Mouse (Mus musculus): Measurements from ENCODE around the gene Suds3. TPM values are rescaled to one million over a fixed set of nuclear protein-coding genes. Genes with fewer than 3 reads are reported as not detected.

The Suds3 gene
- total RNA-seq, 1 experiment, result 58.7 TPM

DNA sequence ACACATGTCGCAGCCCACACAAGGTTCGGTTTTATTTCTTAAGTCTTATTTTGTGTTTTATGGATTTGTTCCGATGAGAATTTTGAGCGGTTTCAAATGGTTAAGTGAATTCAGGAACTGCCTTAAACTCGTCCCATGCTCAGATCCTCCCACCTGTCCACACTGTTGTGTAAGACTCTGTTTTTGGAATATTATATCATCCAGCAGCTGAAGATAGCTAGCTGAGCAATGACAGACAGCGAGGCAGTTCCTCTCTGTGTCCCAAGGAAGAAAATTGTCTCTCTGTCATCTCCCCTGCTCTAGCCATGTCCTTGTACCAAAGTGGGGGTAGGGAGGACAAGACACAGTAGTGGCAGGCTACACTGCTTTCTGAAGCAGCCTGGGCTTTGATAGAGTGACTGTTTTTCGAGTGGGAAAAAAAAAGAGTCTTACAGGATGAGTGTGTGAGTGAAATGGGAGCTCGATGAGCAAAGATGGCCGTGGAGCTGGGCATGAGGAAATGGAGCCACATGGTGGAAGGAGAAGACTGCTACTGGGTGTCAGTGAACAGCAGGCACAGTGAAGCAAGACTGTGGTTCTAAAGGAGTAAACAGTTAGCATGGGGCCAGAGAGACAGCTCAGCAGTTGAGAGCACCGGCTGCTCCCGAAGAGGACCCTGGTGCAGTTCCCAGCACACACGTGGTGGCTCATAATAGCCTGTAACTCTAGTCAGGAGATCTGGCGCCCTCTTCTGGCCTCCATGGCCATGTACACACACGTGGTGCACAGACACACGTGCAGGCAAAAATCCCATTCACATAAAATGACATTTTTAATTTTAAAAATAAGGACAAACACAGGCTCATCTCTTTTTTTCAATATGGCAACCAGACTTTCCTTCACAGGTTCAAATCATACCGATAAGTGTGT is 31.5 kb upstream of the Suds3 start:
- Histone ChIP-seq H3K4me1 (ENCODE audit: control insufficient read depth in 2 of 2, insufficient read depth in 2 of 2, low read length in 2 of 2, poor library complexity in 1 of 2) (peaks cover 0 to 4% of the 10 kb centered on the region in 2 experiments; a peak in 1 of 4 replicates), H3K27ac (ENCODE audit: insufficient read depth, low read depth, low read length, poor library complexity, severe bottlenecking) (no peak overlapping the region), H3K9me3 (ENCODE audit: control insufficient read depth, insufficient read depth, low read depth, low read length) (no peaks in the 10 kb centered on the region), H3K36me3 (ENCODE audit: control insufficient read depth, insufficient read depth, low read length, poor library complexity, severe bottlenecking) (no peaks in the 10 kb centered on the region), H3K4me3 (ENCODE audit: insufficient read depth in 1 of 2, low read depth in 1 of 2, low read length in 2 of 2, poor library complexity in 1 of 2, severe bottlenecking in 1 of 2) (no peak overlapping the region), H3K9ac (ENCODE audit: insufficient read depth, low read depth, low read length, poor library complexity, severe bottlenecking) (no peak overlapping the region)
- no peak for DNase-seq (ENCODE audit: low read depth, low spot score)
- no peak for TF ChIP-seq ZNF384 (IDR thresholded peaks at IDR 0.05; ENCODE audit: low read depth, low read length)
- TF ChIP-seq MAFK (IDR thresholded peaks at IDR 0.05; ENCODE audit: insufficient read depth, low read depth, low read length), result no peak
- no peak for TF ChIP-seq CHD2 (IDR thresholded peaks at IDR 0.05; ENCODE audit: low read depth, low read length)
- TF ChIP-seq HCFC1 (IDR thresholded peaks at IDR 0.05; ENCODE audit: borderline replicate concordance, insufficient read depth, low read length), result no peak
- no peak for TF ChIP-seq ZC3H11A (IDR thresholded peaks at IDR 0.05; ENCODE audit: borderline replicate concordance, low read depth, low read length)
- in situ Hi-C loops (cut with MboI; ENCODE audit: low sequenced_read_pairs in 2 of 2, unreplicated experiment in 2 of 2), result no loop called here

DNA sequence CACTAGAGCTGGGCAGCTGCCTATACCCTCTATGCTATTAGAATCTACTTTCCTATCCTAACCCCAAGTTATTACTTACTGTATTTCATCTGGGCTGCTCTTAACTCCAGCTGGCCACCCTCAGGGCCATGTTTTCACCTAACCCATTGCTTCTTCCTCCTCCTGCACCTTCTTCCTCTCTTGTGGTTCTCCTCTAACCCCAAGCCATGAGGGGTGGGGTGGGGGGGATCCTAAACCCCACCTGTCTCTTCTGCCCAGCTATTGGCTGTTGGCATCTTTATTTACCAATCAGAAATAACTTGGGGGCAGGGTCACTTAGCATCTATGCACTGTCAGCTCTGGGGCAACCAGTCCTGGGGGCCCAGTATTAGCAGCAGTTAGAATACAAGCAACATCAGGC is 30.3 kb upstream of the Suds3 start:
- in situ Hi-C loops (cut with MboI; ENCODE audit: low sequenced_read_pairs in 2 of 2, unreplicated experiment in 2 of 2), result no loop called here
- Histone ChIP-seq H3K4me3 (ENCODE audit: insufficient read depth in 1 of 2, low read depth in 1 of 2, low read length in 2 of 2, poor library complexity in 1 of 2, severe bottlenecking in 1 of 2) (no peak overlapping the region), H3K4me1 (ENCODE audit: control insufficient read depth in 2 of 2, insufficient read depth in 2 of 2, low read length in 2 of 2, poor library complexity in 1 of 2) (peaks cover 0 to 4% of the 10 kb centered on the region in 2 experiments; a peak in 1 of 4 replicates), H3K36me3 (ENCODE audit: control insufficient read depth, insufficient read depth, low read length, poor library complexity, severe bottlenecking) (no peaks in the 10 kb centered on the region), H3K9ac (ENCODE audit: insufficient read depth, low read depth, low read length, poor library complexity, severe bottlenecking) (no peak overlapping the region), H3K9me3 (ENCODE audit: control insufficient read depth, insufficient read depth, low read depth, low read length) (no peaks in the 10 kb centered on the region), H3K27ac (ENCODE audit: insufficient read depth, low read depth, low read length, poor library complexity, severe bottlenecking) (no peak overlapping the region)
- TF ChIP-seq ZC3H11A (IDR thresholded peaks at IDR 0.05; ENCODE audit: borderline replicate concordance, low read depth, low read length), result no peak
- TF ChIP-seq ZNF384 (IDR thresholded peaks at IDR 0.05; ENCODE audit: low read depth, low read length), result no peak
- TF ChIP-seq CHD2 (IDR thresholded peaks at IDR 0.05; ENCODE audit: low read depth, low read length), result no peak
- TF ChIP-seq HCFC1 (IDR thresholded peaks at IDR 0.05; ENCODE audit: borderline replicate concordance, insufficient read depth, low read length), result no peak
- TF ChIP-seq MAFK (IDR thresholded peaks at IDR 0.05; ENCODE audit: insufficient read depth, low read depth, low read length), result no peak
- no peak for DNase-seq (ENCODE audit: low read depth, low spot score)

DNA sequence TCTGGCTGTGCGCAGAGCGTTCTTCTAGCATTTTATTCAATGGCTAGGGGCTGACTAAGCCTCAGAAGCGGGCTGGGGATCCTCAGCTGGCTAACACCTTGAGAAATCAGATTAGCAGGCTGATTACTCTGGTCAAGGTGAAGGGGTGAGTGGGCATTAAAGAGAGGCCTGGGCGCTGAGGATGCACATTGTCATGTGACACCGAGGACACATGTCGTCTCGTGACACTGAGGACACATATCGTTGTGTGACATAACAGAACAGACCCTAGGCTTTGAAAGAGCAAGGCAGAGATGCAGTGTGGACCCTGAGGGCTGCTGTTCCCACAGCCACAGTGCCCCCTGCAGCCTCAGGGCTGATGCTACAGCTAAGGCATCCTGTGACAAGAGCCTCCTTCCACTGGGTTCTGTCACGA is 27.8 kb upstream of the Suds3 start:
- no peak for DNase-seq (ENCODE audit: low read depth, low spot score)

DNA sequence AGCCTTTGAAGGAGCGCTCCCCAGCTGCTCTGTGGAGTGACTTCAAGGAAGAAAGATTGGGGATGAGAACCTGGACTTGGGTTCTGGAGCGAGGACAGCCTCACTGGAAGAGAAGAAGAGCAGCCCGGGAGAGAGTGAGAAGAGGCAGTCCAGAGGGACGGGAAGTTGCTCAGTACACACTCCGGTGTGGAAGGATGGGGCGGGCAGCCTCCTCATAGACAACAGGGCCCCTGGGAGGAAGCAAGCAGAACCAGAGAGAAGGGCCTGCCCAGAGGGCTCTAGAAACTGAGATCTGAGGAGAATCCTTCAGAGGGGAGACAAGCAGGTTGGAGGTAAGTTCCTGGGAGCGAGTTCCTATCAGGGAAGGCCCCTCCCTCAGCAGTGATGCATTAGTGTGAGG is 24.5 kb upstream of the Suds3 start:
- DNase-seq (ENCODE audit: low read depth, low spot score), result no peak
- no peak overlapping the region for H3K4me3 ChIP-seq (ENCODE audit: insufficient read depth in 1 of 2, low read depth in 1 of 2, low read length in 2 of 2, poor library complexity in 1 of 2, severe bottlenecking in 1 of 2)
- H3K9ac ChIP-seq (ENCODE audit: insufficient read depth, low read depth, low read length, poor library complexity, severe bottlenecking), result no peak overlapping the region
- TF ChIP-seq CHD2 (IDR thresholded peaks at IDR 0.05; ENCODE audit: low read depth, low read length) (no peak), ZC3H11A (IDR thresholded peaks at IDR 0.05; ENCODE audit: borderline replicate concordance, low read depth, low read length) (no peak), MAFK (IDR thresholded peaks at IDR 0.05; ENCODE audit: insufficient read depth, low read depth, low read length) (no peak), ZNF384 (IDR thresholded peaks at IDR 0.05; ENCODE audit: low read depth, low read length) (no peak), HCFC1 (IDR thresholded peaks at IDR 0.05; ENCODE audit: borderline replicate concordance, insufficient read depth, low read length) (no peak)
- H3K4me1 ChIP-seq (ENCODE audit: control insufficient read depth in 2 of 2, insufficient read depth in 2 of 2, low read length in 2 of 2, poor library complexity in 1 of 2), result peaks cover 0 to 19% of the 10 kb centered on the region in 2 experiments; a peak in 3 of 4 replicates
- no peaks in the 10 kb centered on the region for H3K9me3 ChIP-seq (ENCODE audit: control insufficient read depth, insufficient read depth, low read depth, low read length)
- no peak overlapping the region for H3K27ac ChIP-seq (ENCODE audit: insufficient read depth, low read depth, low read length, poor library complexity, severe bottlenecking)
- in situ Hi-C loops (cut with MboI; ENCODE audit: low sequenced_read_pairs in 2 of 2, unreplicated experiment in 2 of 2), result no loop called here
- H3K36me3 ChIP-seq (ENCODE audit: control insufficient read depth, insufficient read depth, low read length, poor library complexity, severe bottlenecking), result no peaks in the 10 kb centered on the region

More for the DNA sequence above, 27.8 kb upstream of the Suds3 start:
- Histone ChIP-seq H3K27ac (ENCODE audit: insufficient read depth, low read depth, low read length, poor library complexity, severe bottlenecking) (no peak overlapping the region), H3K36me3 (ENCODE audit: control insufficient read depth, insufficient read depth, low read length, poor library complexity, severe bottlenecking) (no peaks in the 10 kb centered on the region), H3K4me3 (ENCODE audit: insufficient read depth in 1 of 2, low read depth in 1 of 2, low read length in 2 of 2, poor library complexity in 1 of 2, severe bottlenecking in 1 of 2) (no peak overlapping the region), H3K9me3 (ENCODE audit: control insufficient read depth, insufficient read depth, low read depth, low read length) (no peaks in the 10 kb centered on the region), H3K9ac (ENCODE audit: insufficient read depth, low read depth, low read length, poor library complexity, severe bottlenecking) (no peak overlapping the region), H3K4me1 (ENCODE audit: control insufficient read depth in 2 of 2, insufficient read depth in 2 of 2, low read length in 2 of 2, poor library complexity in 1 of 2) (peaks cover 0 to 5% of the 10 kb centered on the region in 2 experiments; a peak in 2 of 4 replicates)
- TF ChIP-seq CHD2 (IDR thresholded peaks at IDR 0.05; ENCODE audit: low read depth, low read length) (no peak), MAFK (IDR thresholded peaks at IDR 0.05; ENCODE audit: insufficient read depth, low read depth, low read length) (no peak), HCFC1 (IDR thresholded peaks at IDR 0.05; ENCODE audit: borderline replicate concordance, insufficient read depth, low read length) (no peak), ZNF384 (IDR thresholded peaks at IDR 0.05; ENCODE audit: low read depth, low read length) (no peak), ZC3H11A (IDR thresholded peaks at IDR 0.05; ENCODE audit: borderline replicate concordance, low read depth, low read length) (no peak)
- in situ Hi-C loops (cut with MboI; ENCODE audit: low sequenced_read_pairs in 2 of 2, unreplicated experiment in 2 of 2), result no loop called here
